Mouse (Mus musculus) small intestine, adult 2 months (tissue): Measurements from ENCODE around the gene Mettl7a3.

Experiments
- CTCF ChIP-seq: fragments of 200-500 bp; IDR thresholded peaks from 2 replicates; pipeline ENCODE4 v1.5.1; 2012; ENCODE audit warnings: low read depth, mild to moderate bottlenecking, control low read depth, inconsistent platforms, low read length, moderate library complexity, mixed read lengths; ENCODE audit not compliant: insufficient replicate concordance, insufficient read length; ENCODE audit errors: extremely low read depth
- POLR2A ChIP-seq: fragments of 200-500 bp; IDR thresholded peaks from 2 replicates; pipeline ENCODE4 v1.6.1; 2012; ENCODE audit warnings: low read depth, mild to moderate bottlenecking, control low read depth, inconsistent platforms, low read length, moderate library complexity

GRCm38 (mm10) chr15:100312346-100312745, 22.4 kb upstream of the Mettl7a3 start:
- TF ChIP-seq POLR2A (no peak), CTCF (no peak)
